Mouse (Mus musculus) lung, postnatal 0 days (tissue): ENCODE data around the gene Spryd3.

Experiments
- CTCF ChIP-seq: IDR thresholded peaks from 2 replicates; pipeline ENCODE4 v1.5.1; 2016; ENCODE audit warnings: antibody characterized with exemption, mild to moderate bottlenecking
- EP300 ChIP-seq: IDR thresholded peaks from 2 replicates; pipeline ENCODE4 v1.6.1; 2016; ENCODE audit warnings: antibody characterized with exemption, mild to moderate bottlenecking, control low read depth

- TF ChIP-seq CTCF (no peak), EP300 (no peak)
Observed at GRCm38 (mm10) chr15:102079221-102079620, 56.8 kb downstream of the Spryd3 start.
